Mouse (Mus musculus): Measurements from ENCODE around the gene Gm49336. TPM values are rescaled to one million over a fixed set of nuclear protein-coding genes. Genes with fewer than 3 reads are reported as not detected.

Gm49336 gene
- polyA plus RNA-seq, 1 experiment from 2014 or later, result 81.4 TPM

DNA sequence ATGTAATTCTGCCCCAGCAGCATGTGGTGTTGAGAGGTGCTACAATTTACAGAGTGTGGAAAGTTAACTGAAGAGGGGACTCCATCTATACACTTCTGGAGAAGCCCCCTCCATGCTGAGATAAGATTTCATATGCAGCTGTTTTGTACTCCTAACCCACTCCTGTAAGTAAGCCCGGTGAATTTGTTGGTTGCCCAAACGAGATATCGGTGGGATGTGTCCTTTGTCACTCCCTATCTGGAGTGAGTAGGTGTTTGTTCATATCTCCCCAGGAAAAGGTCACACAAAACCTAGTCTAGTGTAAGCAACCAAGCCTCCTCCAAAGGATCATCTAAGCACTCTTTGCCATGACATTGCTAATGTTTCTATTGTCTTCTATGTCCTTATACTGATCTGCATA is 2.2 kb upstream of the Gm49336 start:
- H3K4me2 ChIP-seq (ENCODE audit: low read depth, low read length), result no peak overlapping the region
- no peak for ATAC-seq (replicated peaks; ENCODE audit: insufficient number of reproducible peaks, low FRiP score, low TSS enrichment, low read depth)
- no peak for DNase-seq (ENCODE audit: low spot score)
- WGBS, result 91% methylated on average over 3 of the region's 3 CpGs
- no peak overlapping the region for H3K4me3 ChIP-seq (ENCODE audit: low read depth, low read length)
- H3K27ac ChIP-seq (replicated peaks; ENCODE audit: low read depth, low read length), result no peak overlapping the region
- H3K9me3 ChIP-seq (replicated peaks; ENCODE audit: control insufficient read depth, low read length), result no peaks in the 10 kb centered on the region
- no peaks in the 10 kb centered on the region for H3K27me3 ChIP-seq (ENCODE audit: control insufficient read depth, insufficient read depth, low read length)
- H3K36me3 ChIP-seq (replicated peaks; ENCODE audit: control insufficient read depth, insufficient read depth, low read depth, low read length), result no peaks in the 10 kb centered on the region
- no peaks in the 10 kb centered on the region for H3K4me1 ChIP-seq (ENCODE audit: control insufficient read depth, insufficient read depth, low read length)
- no peak overlapping the region for H3K9ac ChIP-seq (replicated peaks; ENCODE audit: low read length)

- no peaks in the 10 kb centered on the region for H3K27me3 ChIP-seq (ENCODE audit: control insufficient read depth, insufficient read depth, low read length)
- no peak for ATAC-seq (replicated peaks; ENCODE audit: insufficient number of reproducible peaks, low FRiP score, low TSS enrichment, low read depth)
- WGBS, result 21% methylated on average over 15 of the region's 15 CpGs
These were observed 995 bp upstream of the Gm49336 start for GRCm38 (mm10) chr14:60252004-60253000.

GRCm38 (mm10) chr14:60250879-60251278 is 428 bp downstream of the Gm49336 start:
- 0% methylated on average over 39 of the region's 39 CpGs for WGBS
- ATAC-seq (replicated peaks; ENCODE audit: insufficient number of reproducible peaks, low FRiP score, low TSS enrichment, low read depth), result peak; percentile 70

More at GRCm38 (mm10) chr14:60252004-60253000, 995 bp upstream of the Gm49336 start:
- H3K36me3 ChIP-seq (replicated peaks; ENCODE audit: control insufficient read depth, insufficient read depth, low read depth, low read length), result no peaks in the 10 kb centered on the region
- H3K4me1 ChIP-seq (ENCODE audit: control insufficient read depth, insufficient read depth, low read length), result no peaks in the 10 kb centered on the region
- peak overlapping the region; percentile 85 for H3K4me2 ChIP-seq (ENCODE audit: low read depth, low read length)
- peak overlapping the region; percentile 73; the same call in 1 of the 2 replicates for H3K27ac ChIP-seq (replicated peaks; ENCODE audit: low read depth, low read length)
- no peak for DNase-seq (ENCODE audit: low spot score)
- H3K9me3 ChIP-seq (replicated peaks; ENCODE audit: control insufficient read depth, low read length), result no peaks in the 10 kb centered on the region
- peak overlapping the region; percentile 94 for H3K9ac ChIP-seq (replicated peaks; ENCODE audit: low read length)
- peak overlapping the region; percentile 93 for H3K4me3 ChIP-seq (ENCODE audit: low read depth, low read length)

GRCm38 (mm10) chr14:60250366-60250765 is 941 bp downstream of the Gm49336 start:
- Histone ChIP-seq H3K4me3 (ENCODE audit: low read depth, low read length) (peak overlapping the region; percentile 93), H3K9ac (replicated peaks; ENCODE audit: low read length) (peak overlapping the region; percentile 94), H3K4me1 (ENCODE audit: control insufficient read depth, insufficient read depth, low read length) (no peaks in the 10 kb centered on the region), H3K9me3 (replicated peaks; ENCODE audit: control insufficient read depth, low read length) (no peaks in the 10 kb centered on the region), H3K36me3 (replicated peaks; ENCODE audit: control insufficient read depth, insufficient read depth, low read depth, low read length) (no peaks in the 10 kb centered on the region), H3K27me3 (ENCODE audit: control insufficient read depth, insufficient read depth, low read length) (no peaks in the 10 kb centered on the region), H3K4me2 (ENCODE audit: low read depth, low read length) (peak overlapping the region; percentile 51), H3K27ac (replicated peaks; ENCODE audit: low read depth, low read length) (no peak overlapping the region)
- WGBS, result 29% methylated on average over 8 of the region's 8 CpGs
- ATAC-seq (replicated peaks; ENCODE audit: insufficient number of reproducible peaks, low FRiP score, low TSS enrichment, low read depth) (no peak), DNase-seq (ENCODE audit: low spot score) (no peak)

More at GRCm38 (mm10) chr14:60250879-60251278, 428 bp downstream of the Gm49336 start:
- H3K36me3 ChIP-seq (replicated peaks; ENCODE audit: control insufficient read depth, insufficient read depth, low read depth, low read length), result no peaks in the 10 kb centered on the region
- peak overlapping the region; percentile 94 for H3K9ac ChIP-seq (replicated peaks; ENCODE audit: low read length)
- H3K9me3 ChIP-seq (replicated peaks; ENCODE audit: control insufficient read depth, low read length), result no peaks in the 10 kb centered on the region
- peak overlapping the region; percentile 93 for H3K4me3 ChIP-seq (ENCODE audit: low read depth, low read length)
- H3K4me2 ChIP-seq (ENCODE audit: low read depth, low read length), result peak overlapping the region; percentile 51
- no peaks in the 10 kb centered on the region for H3K4me1 ChIP-seq (ENCODE audit: control insufficient read depth, insufficient read depth, low read length)
- H3K27me3 ChIP-seq (ENCODE audit: control insufficient read depth, insufficient read depth, low read length), result no peaks in the 10 kb centered on the region
- H3K27ac ChIP-seq (replicated peaks; ENCODE audit: low read depth, low read length), result peak overlapping the region; percentile 72
- DNase-seq (ENCODE audit: low spot score), result peak; percentile 64

DNA sequence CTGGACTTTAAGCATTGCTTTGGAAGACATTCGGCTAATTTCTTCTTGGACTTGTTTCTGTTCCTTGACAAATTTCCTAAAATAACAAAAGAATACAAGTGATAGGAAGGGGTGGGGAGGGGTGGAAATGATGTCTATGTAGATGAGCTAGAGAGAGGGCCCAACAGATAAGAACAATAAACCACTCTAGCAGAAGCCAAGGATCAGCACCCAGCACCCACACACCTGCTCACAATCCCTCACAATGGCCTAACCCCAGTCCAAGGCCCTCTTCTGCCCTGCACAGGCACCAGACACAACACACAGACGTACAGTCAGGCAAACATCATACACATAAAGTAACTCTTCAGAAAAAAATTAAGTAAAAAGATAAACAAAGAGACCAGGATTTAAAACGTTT is 12.8 kb downstream of the Gm49336 start:
- no peaks in the 10 kb centered on the region for H3K9me3 ChIP-seq (replicated peaks; ENCODE audit: control insufficient read depth, low read length)
- ATAC-seq (replicated peaks; ENCODE audit: insufficient number of reproducible peaks, low FRiP score, low TSS enrichment, low read depth) (no peak), DNase-seq (ENCODE audit: low spot score) (no peak)
- no peaks in the 10 kb centered on the region for H3K4me1 ChIP-seq (ENCODE audit: control insufficient read depth, insufficient read depth, low read length)
- no peak overlapping the region for H3K27ac ChIP-seq (replicated peaks; ENCODE audit: low read depth, low read length)
- no peaks in the 10 kb centered on the region for H3K27me3 ChIP-seq (ENCODE audit: control insufficient read depth, insufficient read depth, low read length)
- WGBS, result 80% methylated on average over 3 of the region's 3 CpGs
- no peak overlapping the region for H3K4me2 ChIP-seq (ENCODE audit: low read depth, low read length)
- no peak overlapping the region for H3K9ac ChIP-seq (replicated peaks; ENCODE audit: low read length)
- no peak overlapping the region for H3K4me3 ChIP-seq (ENCODE audit: low read depth, low read length)
- H3K36me3 ChIP-seq (replicated peaks; ENCODE audit: control insufficient read depth, insufficient read depth, low read depth, low read length), result peaks cover 2% of the 10 kb centered on the region; the same call in 1 of the 2 replicates

GRCm38 (mm10) chr14:60219886-60220285 is 31.4 kb downstream of the Gm49336 start:
- Histone ChIP-seq H3K4me2 (ENCODE audit: low read depth, low read length) (no peak overlapping the region), H3K27me3 (ENCODE audit: control insufficient read depth, insufficient read depth, low read length) (no peaks in the 10 kb centered on the region), H3K9ac (replicated peaks; ENCODE audit: low read length) (no peak overlapping the region), H3K4me1 (ENCODE audit: control insufficient read depth, insufficient read depth, low read length) (no peaks in the 10 kb centered on the region), H3K36me3 (replicated peaks; ENCODE audit: control insufficient read depth, insufficient read depth, low read depth, low read length) (peaks cover 2% of the 10 kb centered on the region), H3K9me3 (replicated peaks; ENCODE audit: control insufficient read depth, low read length) (no peaks in the 10 kb centered on the region), H3K4me3 (ENCODE audit: low read depth, low read length) (no peak overlapping the region), H3K27ac (replicated peaks; ENCODE audit: low read depth, low read length) (no peak overlapping the region)
- no peak for DNase-seq (ENCODE audit: low spot score)
- ATAC-seq (replicated peaks; ENCODE audit: insufficient number of reproducible peaks, low FRiP score, low TSS enrichment, low read depth), result no peak
- WGBS, result 91% methylated on average over 10 of the region's 10 CpGs

DNA sequence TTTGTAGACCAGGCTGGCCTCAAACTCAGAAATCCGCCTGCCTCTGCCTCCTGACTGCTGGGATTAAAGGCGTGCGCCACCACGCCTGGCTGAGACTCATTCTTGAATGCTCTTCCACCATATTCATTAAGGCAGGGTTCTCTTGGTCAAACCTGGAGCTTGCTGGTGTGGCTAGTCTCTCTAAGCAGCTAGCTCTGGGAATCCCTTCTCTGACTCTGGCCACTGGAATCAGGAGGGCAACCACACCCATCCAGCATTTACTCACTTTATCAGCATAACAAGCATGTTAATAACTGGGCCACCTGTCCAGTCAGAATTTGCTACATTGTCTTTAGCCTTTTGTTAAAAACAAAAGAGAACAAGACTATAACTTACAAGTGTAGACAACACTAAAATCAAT is 33.7 kb downstream of the Gm49336 start:
- H3K4me1 ChIP-seq (ENCODE audit: control insufficient read depth, insufficient read depth, low read length), result no peaks in the 10 kb centered on the region
- ATAC-seq (replicated peaks; ENCODE audit: insufficient number of reproducible peaks, low FRiP score, low TSS enrichment, low read depth) (no peak), DNase-seq (ENCODE audit: low spot score) (no peak)
- H3K4me2 ChIP-seq (ENCODE audit: low read depth, low read length), result no peak overlapping the region
- no peaks in the 10 kb centered on the region for H3K9me3 ChIP-seq (replicated peaks; ENCODE audit: control insufficient read depth, low read length)
- WGBS, result 99% methylated on average over 4 of the region's 4 CpGs
- H3K4me3 ChIP-seq (ENCODE audit: low read depth, low read length), result no peak overlapping the region
- H3K9ac ChIP-seq (replicated peaks; ENCODE audit: low read length), result no peak overlapping the region
- H3K27ac ChIP-seq (replicated peaks; ENCODE audit: low read depth, low read length), result no peak overlapping the region
- peaks cover 2% of the 10 kb centered on the region for H3K36me3 ChIP-seq (replicated peaks; ENCODE audit: control insufficient read depth, insufficient read depth, low read depth, low read length)
- no peaks in the 10 kb centered on the region for H3K27me3 ChIP-seq (ENCODE audit: control insufficient read depth, insufficient read depth, low read length)

DNA sequence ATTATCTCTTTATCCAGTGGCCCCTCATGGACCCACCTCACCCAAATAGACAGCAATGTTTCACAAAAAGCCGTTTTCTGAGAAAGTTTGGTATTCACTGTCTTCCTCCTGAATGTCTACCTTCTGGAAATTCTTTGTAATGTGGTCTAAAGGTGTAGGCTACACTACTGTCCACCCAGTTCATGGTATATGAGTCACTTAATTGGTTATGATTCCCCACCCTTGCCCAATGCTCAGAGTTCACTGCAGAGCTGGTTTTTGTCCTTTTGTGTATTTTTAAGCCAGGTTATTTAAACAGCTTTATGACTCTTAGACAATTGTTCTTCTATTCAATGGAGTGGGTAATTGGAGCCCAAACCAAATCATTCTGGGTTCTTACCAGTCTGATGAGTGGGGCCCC is 35.2 kb downstream of the Gm49336 start:
- ATAC-seq (replicated peaks; ENCODE audit: insufficient number of reproducible peaks, low FRiP score, low TSS enrichment, low read depth), result no peak
- Histone ChIP-seq H3K9ac (replicated peaks; ENCODE audit: low read length) (no peak overlapping the region), H3K4me3 (ENCODE audit: low read depth, low read length) (no peak overlapping the region), H3K4me1 (ENCODE audit: control insufficient read depth, insufficient read depth, low read length) (no peaks in the 10 kb centered on the region), H3K36me3 (replicated peaks; ENCODE audit: control insufficient read depth, insufficient read depth, low read depth, low read length) (peaks cover 2% of the 10 kb centered on the region; the same call in 1 of the 2 replicates), H3K4me2 (ENCODE audit: low read depth, low read length) (no peak overlapping the region), H3K27ac (replicated peaks; ENCODE audit: low read depth, low read length) (no peak overlapping the region), H3K9me3 (replicated peaks; ENCODE audit: control insufficient read depth, low read length) (no peaks in the 10 kb centered on the region), H3K27me3 (ENCODE audit: control insufficient read depth, insufficient read depth, low read length) (no peaks in the 10 kb centered on the region)
- DNase-seq (ENCODE audit: low spot score), result no peak
- 91% methylated on average over 1 of the region's 1 CpGs for WGBS

Data from embryonic facial prominence, embryonic 11.5 days (tissue).